Mouse (Mus musculus) CH12.LX (cell line): Measurements from ENCODE around the gene Siglec1.

Experiments used
- CHD2 ChIP-seq: IDR thresholded peaks from 2 replicates; pipeline ENCODE4 v1.6.1; 2011; ENCODE audit warnings: low read length, improper control_type of control experiment
- HCFC1 ChIP-seq: IDR thresholded peaks from 2 replicates; pipeline ENCODE4 v1.6.1; 2012; ENCODE audit warnings: low read depth, mild to moderate bottlenecking, inconsistent platforms, low read length, improper control_type of control experiment
- POLR2A ChIP-seq: IDR thresholded peaks from 2 replicates; pipeline ENCODE4 v1.6.1; 2011; ENCODE audit warnings: low read depth, mild to moderate bottlenecking, improper control_type of control experiment, low read length
- POLR2AphosphoS2 ChIP-seq: IDR thresholded peaks from 2 replicates; pipeline ENCODE4 v1.6.1; 2011; ENCODE audit warnings: low read depth, low read length, improper control_type of control experiment

DNA sequence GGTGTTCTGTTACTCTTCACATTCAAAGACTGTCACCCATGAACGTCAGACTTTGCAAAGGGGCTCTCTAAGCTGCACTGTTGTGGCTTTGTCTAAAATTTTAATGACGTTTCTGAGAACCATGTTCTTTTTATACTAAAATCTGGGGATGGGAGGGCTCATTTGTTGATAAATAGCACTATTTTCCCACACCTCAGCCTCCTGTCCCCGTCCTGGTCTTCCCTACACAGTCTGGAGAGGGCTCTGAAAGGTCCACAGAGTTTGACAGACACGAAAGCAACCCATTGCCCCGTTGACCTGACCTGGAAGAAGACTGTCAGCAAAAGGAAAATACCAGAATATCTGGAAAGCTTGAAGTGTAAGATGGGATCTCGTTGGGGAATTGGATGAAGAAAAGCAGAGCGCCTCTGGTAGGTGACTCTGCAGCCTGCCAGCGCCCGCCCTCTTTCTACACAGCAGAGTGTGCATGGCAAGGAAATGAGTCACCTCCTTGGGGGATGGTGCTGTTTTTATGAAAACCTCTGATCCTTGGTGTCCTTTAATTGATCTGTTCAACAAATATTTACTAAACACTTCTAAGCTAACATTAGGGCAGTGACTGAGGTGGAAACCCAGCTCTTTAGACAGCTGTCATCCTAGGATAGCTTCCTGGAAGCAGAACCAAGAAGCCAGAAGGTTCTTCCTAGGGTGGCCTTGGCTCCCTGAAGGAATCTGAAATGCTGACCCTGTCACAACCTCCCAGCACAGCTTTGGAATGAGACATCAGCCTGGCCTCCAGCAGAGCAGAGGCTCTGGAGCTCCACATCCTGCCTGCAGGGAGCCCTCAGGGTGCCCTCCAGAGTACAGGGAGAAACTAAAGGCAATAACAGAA lies 57.3 kb downstream of the Siglec1 start:
- TF ChIP-seq HCFC1 (no peak), CHD2 (no peak), POLR2A (no peak), POLR2AphosphoS2 (no peak)
